Mouse (Mus musculus) c-Kit-positive CD71-negative TER-119-negative erythroid progenitor cells, embryonic 14.5 days (primary cell): Measurements from ENCODE around the gene Foxred2.

Experiments used
- DNase-seq: peaks from one replicate; pipeline ENCODE4 v3.0.0-alpha.2; 2013; ENCODE audit warnings: low read depth

Gene Foxred2

DNA sequence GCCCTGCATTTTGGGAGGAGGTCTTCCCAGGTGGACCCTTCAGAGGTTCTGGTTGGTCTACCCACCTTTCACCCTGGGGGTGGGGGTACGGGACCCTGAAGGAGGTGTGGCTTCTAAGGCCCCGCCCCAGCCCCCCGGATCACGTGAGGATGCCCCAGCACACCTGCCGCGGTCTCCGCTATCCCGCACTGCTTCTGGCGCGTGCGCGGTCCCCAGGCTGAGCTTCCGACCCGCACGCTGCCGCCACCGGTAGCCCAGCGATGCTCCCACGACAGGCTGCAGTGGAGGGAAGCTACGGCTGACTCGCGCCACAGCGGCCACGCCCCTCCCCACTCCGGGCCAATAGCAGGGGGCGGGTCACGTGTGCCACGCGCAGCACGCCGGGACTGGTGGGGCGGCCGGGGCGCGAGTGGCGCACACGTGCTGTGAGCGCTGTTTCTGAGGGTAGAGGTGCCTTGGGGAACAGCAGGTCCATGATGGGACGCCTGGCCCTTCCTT is at the start of gene Foxred2:
TSS of gene Foxred2 (minus strand) at position 319 of the 498 bp plus-strand sequence.
- peak; percentile 63 for DNase-seq

DNA sequence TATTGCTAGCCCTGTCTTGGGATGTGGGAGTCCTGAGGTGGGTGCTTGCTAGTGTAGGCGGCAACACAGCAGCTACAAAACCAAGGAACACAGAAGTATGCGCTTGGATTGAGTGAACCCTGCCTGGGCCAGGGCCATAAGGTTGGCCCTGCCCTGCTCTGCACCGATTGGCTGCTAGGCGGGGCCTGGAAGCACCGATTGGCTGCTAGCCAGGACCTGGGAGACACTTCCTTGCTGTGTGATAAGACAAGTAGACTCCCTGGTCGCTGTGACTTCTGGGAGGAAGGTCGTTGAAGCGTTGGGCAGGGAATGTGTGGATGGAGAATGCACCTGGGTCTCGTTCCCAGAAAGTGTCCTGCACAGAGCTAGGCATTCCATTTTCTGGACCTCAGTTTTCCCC is 47.4 kb upstream of the Foxred2 start:
- peak; percentile 5 for DNase-seq

DNA sequence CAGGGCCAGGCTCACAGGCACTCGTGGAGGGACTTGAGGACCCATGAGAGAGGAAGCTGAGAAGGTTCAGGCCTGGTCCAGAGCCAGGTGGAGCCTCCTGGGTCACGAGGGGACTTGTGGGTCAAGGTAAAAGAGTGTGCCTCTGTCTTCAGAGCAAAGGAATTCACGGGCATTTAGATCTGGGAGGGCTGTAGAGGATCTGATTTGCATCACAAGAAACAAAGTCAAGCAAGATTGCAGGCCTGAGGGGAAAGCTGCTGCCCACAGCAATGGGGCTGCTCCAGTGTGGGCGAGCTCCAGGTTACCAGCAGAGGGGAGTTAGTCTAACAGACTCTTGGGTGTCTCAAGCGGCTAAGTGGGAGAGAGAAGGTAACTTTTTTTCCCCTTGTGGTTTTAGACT is 44.9 kb upstream of the Foxred2 start:
- DNase-seq: no peak

DNA sequence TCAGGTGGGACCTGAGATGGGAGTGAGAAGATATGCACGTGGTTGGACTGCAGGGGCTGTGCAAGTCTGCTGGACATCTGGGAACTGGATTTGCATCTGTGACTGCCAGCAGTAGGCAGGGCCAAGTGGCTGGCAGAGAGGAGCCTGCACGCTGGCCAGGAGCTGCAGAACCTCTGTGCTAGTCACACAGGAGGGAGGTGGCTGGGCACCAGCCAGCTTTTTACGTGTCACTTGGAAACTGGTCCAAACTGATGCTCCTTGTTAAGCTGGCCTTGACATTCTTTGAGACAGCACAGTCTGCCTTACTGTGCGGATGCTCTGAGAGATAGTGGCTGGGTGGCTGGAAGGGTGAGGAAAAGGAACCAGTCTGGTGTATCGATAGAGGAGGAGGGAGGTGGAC is 32.0 kb upstream of the Foxred2 start:
- DNase-seq: no peak

DNA sequence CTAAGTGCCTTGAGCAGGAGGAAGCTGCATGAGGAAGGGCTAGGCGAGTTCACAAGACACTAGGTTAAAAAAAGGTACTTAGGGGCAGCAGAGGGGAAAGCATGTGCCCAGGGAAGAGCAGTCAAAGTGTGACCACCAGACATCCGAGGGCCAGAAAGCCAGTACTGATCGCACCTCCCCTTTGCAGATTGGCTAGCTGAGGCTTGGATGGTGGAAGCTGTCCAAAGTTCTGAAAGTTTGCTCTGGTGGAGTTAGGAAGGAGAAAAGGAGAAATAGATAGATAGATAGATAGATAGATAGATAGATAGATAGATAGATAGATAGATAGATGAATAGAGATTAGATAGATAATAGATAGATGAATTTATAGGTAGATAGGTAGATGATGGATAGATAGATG is 26.9 kb upstream of the Foxred2 start:
- no peak for DNase-seq

DNA sequence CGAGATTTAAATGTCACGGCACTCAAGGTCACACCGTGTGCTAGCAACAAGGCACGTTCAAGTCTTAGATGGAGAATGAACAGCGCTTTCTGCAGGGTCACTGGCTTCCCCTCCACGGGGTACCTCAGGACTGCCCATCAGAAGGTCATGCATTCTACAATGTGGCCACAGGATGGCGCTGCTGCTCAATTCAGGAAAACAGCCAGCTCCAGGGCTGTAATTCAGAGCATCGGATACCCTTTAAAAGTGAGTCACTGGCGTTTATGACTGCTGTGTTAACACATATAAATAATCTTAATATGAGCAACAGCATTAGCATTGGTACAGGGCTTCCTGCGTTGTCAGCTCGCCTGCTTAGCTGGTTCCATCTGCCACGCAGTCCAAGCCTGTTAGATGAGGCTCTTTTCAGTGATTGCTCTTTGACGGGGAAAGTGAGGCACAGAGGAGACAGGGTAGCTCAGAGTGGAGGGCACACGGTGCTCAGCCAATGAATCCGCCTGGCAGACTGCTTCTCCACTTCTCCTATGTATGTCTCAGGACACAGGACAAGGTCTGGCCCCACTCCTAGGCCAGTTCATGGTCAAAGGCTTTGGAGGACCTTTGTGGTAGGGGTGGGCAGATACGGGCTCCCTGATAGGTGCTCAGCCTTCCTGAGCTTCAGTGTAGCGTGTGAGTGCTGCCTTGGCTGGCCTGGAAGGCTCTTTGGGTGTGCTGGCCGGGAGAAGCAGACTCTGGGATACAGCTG is 25.8 kb upstream of the Foxred2 start:
- DNase-seq: peak; percentile 70

DNA sequence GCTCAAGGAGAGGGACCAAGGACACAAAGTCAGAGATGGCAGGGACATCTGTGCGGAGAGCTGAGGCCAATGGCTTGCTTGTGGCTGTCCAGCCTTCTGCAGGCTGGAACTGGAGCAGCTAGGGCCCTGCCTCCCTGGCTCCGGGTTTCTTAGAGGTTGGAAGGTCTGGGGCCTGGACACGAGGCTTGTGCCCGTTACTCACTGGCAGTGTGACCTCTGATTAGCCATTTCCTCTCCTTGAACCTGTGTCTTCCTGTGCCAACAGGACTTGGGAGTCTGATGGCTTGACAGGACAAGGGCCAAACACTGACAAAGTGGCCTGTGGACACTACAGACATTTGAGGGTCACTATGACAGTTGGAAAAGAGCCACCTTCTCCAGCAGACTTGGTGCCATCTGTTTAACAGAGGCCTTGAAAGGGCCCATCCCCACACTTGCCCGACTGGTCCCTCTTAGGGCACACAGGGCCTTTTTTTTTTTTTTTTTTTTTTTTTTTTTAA is 24.7 kb upstream of the Foxred2 start:
- no peak for DNase-seq

DNA sequence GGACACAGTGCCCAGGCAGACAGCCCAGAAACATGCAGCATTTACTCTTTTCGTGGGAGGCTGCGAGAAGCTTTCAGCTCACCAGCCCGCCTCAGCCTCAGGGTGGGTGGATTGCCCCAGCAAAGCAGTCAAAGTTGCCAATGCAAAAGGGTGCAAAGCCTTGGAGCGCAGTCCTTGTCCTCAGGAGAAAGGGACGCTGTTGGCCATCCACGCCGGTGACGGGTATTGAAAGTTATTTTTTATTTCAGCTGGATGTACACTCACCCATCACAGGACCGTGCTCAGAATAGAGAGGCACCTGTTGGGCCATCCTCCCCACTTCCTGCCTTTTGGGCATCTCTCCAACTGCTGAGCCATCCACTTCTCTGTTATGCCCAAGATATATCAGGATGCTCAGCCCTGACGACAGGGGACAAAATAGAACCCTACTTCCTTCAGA is 22.9 kb upstream of the Foxred2 start:
- no peak for DNase-seq

DNA sequence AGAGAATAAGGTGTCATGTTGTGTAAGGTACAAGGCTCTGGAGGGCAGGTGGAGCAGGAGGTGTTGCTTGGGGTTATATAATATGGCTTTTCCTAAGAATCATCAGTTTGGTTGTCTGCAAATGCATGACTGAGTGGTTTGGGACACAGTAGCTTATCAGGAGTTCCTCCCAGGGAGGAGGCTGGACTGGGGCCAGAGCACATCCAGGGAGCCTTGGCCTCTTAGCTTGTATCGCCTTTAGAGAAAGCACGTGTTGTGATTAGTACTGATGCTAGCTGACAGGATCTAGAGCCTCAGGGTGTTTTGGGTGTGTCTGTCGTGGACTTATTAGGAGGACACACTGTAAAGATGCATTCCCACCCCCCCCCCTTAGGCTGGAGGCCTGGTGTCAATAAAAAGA is 21.1 kb upstream of the Foxred2 start:
- no peak for DNase-seq

DNA sequence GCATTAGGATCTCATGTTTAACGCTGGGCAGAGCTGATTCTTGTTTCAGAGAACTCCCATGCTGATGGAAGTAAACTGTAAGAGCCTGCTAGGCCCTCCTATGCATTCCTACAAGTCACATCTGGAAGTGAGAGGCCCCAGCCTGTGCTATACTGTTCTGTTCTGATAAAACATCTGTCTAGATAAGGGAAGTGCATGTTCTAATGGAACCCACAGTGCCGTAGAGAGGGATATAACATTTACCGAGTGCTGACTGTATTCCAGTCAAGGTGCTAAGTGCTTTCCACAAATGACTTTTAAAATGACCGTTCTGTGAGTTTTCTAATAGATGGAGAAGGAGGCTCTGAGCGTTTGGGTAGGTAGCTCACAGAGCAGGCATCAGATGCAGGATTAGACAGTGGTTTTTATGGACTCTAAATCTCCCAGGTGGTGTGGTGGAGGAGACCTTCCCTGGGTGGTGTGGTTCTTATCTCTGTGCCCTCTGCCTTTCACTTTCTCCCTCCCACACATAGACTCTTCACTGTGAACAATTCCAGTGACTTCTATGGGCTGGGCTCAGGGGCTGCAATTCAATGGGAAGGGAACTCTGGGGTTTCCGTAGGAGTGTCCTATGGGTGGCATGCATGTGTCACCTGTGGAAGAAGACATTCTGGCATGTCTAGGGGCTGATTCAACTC is 17.8 kb upstream of the Foxred2 start:
- DNase-seq: no peak

DNA sequence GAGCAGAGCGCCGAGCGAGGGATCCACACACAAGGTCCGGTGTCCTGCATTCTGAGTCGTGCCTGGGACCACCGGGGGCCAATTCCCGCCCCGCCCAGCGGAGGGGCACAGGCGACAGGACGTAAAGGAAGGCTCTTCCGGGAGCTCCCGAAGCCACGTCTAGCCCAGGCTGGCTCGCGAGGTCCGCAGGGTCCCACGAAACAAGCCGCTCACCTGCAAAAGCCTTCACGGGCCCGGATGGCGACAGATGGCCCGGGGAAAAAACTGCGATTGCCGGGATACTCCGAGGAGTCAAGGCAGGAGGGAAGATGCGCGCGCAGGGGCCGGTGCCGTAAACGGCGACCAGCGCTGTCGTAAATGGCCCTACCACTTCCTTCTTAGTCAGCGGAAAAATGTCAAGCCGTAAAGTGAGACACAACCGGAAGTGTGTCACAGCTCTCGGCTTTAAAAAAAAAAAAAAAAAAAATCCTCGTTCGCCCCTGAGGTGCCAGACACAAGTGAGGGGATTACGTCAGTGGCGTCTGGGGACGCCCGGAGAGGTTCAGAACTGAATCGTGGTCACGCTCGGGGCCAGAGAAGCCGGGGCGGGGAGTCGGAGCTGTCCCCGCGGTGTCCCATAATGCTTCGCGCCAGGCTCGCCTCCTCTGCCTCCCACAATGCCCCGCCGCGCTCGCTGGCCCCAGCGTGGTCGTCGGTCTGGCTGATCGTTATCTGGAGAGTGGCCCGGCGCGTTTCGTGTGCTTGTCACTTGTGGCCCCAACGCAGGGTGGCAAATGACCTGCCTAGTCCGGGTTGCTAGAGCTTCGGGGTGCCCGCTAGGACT is 14.2 kb upstream of the Foxred2 start, which contains the start of gene Eif3d:
TSS of gene Eif3d (minus strand) at position 344 of the 823 bp plus-strand sequence.
- DNase-seq: peak; percentile 84

DNA sequence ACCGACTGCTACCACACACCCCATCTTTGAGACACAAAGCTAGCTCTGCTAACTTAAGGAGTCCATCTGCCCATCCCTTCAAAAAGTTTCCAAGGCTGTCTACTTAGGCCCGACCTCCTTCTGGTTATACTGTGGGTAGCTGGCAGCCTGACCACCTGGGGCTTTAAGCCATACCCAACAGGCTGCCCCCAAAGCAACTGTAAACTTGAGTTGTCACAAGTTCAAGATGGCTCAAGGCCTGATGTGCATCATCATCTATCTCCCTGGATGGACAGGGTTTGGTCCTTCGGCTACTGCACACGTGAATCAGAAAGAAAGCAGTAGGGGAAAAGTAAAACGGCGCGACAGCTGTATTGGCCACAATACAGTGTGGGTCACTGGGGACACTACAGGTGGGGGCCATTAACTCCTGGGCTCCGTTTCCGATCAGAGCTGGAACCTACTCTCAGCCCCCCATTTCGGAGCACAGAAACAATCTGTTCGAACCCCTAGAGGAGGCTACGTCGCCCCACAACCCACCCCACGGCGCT is 13.5 kb upstream of the Foxred2 start:
- DNase-seq: no peak

DNA sequence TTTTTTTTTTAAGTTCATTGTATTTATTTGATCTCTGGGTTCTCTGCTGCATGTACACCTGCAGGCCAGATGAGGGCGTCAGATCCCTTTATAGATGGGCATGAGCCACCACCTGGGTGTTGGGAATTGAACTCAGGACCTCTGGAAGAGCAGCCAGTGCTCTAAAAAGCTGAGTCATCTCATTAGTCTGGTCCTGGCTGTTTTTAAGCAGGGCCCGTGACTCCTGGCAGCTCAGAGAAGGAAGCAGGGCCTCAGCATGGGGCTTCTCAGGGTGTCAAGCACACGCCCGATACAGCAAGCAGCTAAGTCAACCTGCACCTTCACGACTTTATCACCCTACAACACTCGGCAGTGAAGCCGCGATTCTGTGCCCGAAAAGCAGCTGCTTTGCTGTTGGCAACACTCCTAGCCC is 8.6 kb upstream of the Foxred2 start:
- no peak for DNase-seq

DNA sequence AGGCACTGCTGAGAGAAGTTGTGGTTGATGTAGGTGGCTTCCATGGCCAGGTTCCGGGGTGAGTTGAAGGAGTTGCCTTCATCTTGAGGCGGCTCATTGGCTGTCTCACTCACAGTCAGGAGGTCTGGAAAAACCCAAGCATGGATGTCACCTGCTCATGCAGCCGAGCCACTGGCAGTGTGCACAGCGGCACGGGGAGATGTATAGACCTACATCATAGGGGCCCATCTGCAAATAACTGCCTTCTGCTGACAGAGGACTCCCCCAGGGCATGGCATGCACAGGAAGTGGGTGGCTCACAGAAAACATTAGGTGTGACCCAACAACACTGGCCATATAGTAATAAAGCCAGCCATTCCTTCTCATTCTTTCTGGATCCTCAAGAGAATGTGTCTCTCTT is 5.9 kb upstream of the Foxred2 start:
- DNase-seq: no peak

DNA sequence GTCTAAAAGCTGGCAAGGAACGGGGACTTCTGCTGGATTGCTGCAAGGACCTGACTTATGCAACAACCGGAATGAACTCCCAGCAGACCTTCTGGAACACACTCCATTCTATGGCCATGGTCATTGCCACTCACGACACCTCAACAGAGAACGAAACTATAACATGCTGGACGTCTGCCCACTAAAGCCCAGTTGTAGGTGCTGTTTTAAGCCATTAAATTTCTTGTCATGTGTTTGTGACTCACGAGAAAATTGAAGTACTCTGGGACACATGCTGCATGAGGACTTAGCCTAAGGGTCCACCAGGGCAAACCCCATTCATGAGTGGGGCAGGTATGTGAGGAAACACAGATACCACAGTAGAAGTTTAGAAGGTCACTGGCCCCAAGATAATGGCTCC is 4.2 kb upstream of the Foxred2 start:
- no peak for DNase-seq

DNA sequence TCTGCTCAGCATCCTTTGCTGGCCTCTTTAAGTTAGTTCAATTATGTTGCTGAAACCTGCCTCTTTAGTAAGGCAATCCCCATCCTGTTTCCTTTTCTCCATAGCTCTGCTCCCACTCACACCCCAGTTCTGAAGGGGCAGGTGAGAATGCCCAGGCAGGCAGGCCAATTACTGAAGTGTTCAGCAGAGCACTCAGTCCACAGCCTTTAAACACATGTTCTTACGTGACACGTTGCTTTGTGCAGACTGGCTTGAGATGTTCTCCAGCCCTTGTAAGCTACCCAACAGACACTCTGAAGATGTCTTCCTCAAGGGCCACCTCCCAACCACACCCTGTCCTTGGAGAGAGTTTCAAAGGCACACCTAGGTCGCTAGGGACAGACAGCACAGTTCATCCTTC is 1.5 kb upstream of the Foxred2 start:
- no peak for DNase-seq

DNA sequence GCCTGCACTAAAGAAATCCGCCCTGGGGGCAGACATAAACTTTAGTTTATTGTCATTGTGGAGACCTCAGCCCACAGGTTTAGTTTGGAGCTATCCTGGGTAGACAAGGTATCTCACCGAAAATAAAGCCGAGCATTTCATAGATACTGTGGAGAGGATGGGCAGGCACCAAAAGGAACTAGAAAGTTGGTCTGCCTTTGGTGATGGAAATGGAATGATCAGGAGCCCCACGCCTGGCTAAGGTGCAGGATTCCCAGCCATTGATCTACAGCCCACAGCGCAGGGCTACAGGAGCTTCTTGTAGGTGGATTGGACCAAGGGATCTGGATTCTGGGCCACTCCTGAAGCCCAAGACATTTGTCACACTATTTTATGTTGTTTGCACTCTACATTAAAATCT is 1.1 kb upstream of the Foxred2 start:
- no peak for DNase-seq

DNA sequence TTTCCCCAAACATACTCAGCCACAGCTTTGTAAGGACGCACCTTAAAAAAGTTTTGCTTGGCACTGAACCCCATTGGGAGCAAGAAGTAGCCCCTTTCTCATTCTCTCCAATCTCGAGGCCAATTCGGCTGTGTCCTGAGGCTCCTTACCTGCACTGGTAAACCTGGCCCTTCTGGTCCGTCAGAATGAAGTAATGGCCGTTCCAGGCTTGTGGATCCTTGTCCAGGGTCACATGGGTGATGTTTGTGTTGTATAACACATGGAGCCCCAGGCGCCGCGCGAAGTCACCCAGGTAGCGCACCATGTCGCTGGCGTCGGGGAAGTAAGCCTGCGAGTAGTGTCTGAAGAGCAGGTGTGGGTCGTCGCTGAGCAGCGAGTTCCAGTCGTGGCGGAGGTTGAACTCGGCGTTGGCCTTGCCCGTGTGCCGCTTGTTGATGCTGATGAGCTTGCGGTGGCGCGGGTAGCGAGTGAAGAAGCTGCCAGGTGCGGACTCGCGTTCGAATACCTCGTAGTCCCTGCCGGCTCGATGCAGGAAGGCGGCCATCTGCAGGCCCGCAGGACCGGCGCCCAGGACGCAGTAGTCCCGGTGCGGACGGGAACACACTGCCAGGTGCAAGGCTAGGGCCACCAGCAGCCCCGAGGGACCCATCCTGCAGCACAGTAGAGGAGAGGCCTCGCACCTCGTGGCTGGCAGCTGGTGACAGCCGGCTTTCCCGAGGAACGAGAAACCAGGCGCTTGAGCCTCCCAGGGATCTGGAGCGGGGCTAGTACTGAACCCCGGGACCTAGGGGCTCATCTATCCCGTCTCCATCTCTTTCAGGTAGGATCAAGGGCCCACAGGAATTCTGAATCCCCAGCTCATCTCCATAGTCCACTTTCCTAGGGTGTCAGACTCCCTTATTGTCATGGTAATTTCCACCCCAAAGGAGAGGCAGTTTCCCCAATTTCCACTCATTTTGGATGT is 800 bp downstream of the Foxred2 start:
- no peak for DNase-seq

DNA sequence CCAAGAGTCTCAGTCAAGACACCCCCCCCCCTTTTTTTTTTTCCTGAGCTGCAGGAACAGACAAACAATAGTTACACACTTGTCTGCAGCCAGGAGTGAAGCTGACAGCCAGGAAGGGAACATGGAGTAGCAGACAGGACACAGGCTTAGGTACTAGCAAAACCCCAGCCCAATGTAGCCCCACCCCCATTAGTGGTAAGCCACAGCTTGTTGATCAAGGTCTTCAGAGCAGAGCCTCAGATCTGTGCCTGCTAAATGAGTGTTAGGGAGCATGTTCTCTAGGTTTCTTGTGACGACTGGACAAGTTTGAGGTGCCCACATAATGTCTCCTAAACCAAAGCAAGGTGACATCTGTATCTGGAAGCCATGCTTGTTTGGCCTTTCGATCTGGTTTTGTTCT is 2.2 kb downstream of the Foxred2 start:
- no peak for DNase-seq

DNA sequence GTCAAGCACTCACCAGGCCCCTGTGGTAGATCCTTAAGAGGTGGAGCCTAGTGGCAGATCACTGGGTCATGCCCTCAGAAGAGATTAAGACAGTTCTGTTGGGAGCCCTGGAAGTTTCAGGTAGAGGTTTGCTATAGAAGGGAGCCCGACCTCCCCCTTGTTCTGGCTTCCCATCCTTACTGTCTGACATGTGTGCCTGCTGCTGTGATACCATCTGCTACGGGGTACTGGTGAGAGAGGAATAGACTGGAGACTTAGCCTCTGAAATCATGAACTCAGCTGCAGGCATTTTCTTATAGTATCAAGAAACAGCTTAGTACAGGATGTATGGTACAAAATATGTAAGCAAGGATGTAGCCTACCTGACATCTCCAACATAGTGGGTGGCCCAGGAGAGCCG is 3.6 kb downstream of the Foxred2 start:
- DNase-seq: no peak

DNA sequence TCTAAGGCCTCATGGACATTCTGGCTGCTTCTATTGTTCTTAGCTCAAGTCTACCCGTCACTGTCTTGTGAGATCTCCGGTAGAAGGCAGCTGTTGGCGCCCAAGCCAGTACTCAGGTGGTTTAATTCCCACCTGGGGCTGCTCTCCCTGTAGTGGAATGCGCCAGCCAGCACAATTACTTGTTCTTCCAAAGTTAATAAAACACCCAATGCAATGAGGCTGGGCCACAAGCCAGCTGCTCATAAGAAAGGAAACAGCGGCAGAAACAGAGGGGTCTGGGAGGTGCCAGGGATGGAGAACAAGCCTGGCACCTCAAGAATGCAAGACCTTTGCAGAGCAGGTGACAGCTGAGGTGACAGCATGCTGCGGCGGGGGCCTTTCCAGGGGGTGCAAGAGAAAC is 7.5 kb downstream of the Foxred2 start:
- DNase-seq: no peak
